Mouse (Mus musculus) bone marrow macrophage, adult 2 months (primary cell): Measurements from ENCODE around the gene Fkbp9.

Source experiments
- CTCF ChIP-seq: IDR thresholded peaks from 2 replicates; pipeline ENCODE4 v1.5.1; 2012; ENCODE audit warnings: low read depth, mild to moderate bottlenecking, low read length, moderate library complexity
- POLR2A ChIP-seq: IDR thresholded peaks from 2 replicates; pipeline ENCODE4 v1.6.1; 2012; ENCODE audit warnings: mild to moderate bottlenecking, low read depth, low read length, borderline replicate concordance

DNA sequence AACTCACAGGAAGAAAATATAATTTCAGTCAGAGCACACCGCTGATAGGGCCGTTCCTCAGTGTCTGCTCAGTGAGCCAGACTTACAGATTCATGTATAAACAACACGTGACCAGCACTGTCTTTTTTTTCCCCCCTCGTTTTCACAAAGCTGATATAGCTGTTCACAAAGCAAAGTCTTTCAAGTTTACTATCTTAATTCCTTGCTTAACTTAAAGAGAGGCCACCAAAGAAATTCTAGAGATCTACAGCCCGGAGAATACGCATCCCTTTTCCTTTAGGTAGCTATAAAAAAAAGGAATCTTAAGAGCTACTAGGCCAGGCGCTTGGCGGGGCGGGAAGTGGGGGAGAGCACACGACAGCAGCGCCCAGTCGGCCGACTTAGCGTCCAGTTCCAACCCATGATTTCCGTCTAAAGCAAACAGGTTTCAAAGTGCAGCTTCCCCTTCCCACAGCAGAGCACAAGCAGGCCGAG lies 35.2 kb upstream of the Fkbp9 start:
- no peak for TF ChIP-seq POLR2A
- no peak for TF ChIP-seq CTCF
